Mouse (Mus musculus) right cerebral cortex, postnatal 36 days (tissue): ENCODE results near the gene Arpp19.

ENCODE experiments used
- DNase-seq, 2 experiments: peaks; one replicate each; pipeline ENCODE4 v3.0.0; 2022; ENCODE audit warnings: low spot score in 2 of 2, mixed read lengths in 1 of 2

The Arpp19 gene

GRCm38 (mm10) chr9:75038357-75038688, 909 bp downstream of the Arpp19 start:
- no peak for DNase-seq

- no peak for DNase-seq
Measured at GRCm38 (mm10) chr9:75040566-75040965, 3.2 kb downstream of the Arpp19 start.

GRCm38 (mm10) chr9:75041840-75042525, 4.6 kb downstream of the Arpp19 start:
- no peak for DNase-seq

GRCm38 (mm10) chr9:75043191-75043590, 5.8 kb downstream of the Arpp19 start:
- no peak for DNase-seq

- DNase-seq: no peak
Measured at GRCm38 (mm10) chr9:75047079-75047478, 9.7 kb downstream of the Arpp19 start.

- no peak for DNase-seq
Measured at GRCm38 (mm10) chr9:75049100-75049499, 11.7 kb downstream of the Arpp19 start.

- DNase-seq: peak; percentile 76 to 82
Measured at GRCm38 (mm10) chr9:75050003-75050402, 12.6 kb downstream of the Arpp19 start.

GRCm38 (mm10) chr9:75051841-75052240, 14.4 kb downstream of the Arpp19 start:
- no peak for DNase-seq

GRCm38 (mm10) chr9:75055046-75055445, 17.6 kb downstream of the Arpp19 start:
- DNase-seq: no peak

GRCm38 (mm10) chr9:75064678-75065331, 27.4 kb downstream of the Arpp19 start:
- DNase-seq: no peak

- DNase-seq: no peak
Measured at GRCm38 (mm10) chr9:75070457-75071028, 33.1 kb downstream of the Arpp19 start, which contains the start of gene Myo5a. Gene Myo5a, plus strand, starts transcription at chr9:75071015.

- peak; percentile 68 to 70 for DNase-seq
Measured at GRCm38 (mm10) chr9:75071029-75071705, 33.8 kb downstream of the Arpp19 start.

- no peak for DNase-seq
Measured at GRCm38 (mm10) chr9:75071706-75072192, 34.3 kb downstream of the Arpp19 start.

GRCm38 (mm10) chr9:75072361-75072760, 34.9 kb downstream of the Arpp19 start:
- no peak for DNase-seq

GRCm38 (mm10) chr9:75077191-75077590, 39.8 kb downstream of the Arpp19 start:
- no peak for DNase-seq

- no peak for DNase-seq
Measured at GRCm38 (mm10) chr9:75085242-75085824, 47.9 kb downstream of the Arpp19 start.

GRCm38 (mm10) chr9:75087823-75088222, 50.4 kb downstream of the Arpp19 start:
- no peak for DNase-seq

GRCm38 (mm10) chr9:75089285-75089684, 51.9 kb downstream of the Arpp19 start:
- no peak for DNase-seq

- no peak for DNase-seq
Measured at GRCm38 (mm10) chr9:75092134-75092533, 54.7 kb downstream of the Arpp19 start.

GRCm38 (mm10) chr9:75094762-75095161, 57.3 kb downstream of the Arpp19 start:
- no peak for DNase-seq

GRCm38 (mm10) chr9:75098937-75099336, 61.5 kb downstream of the Arpp19 start:
- no peak for DNase-seq
